In genomic region chr3:47197584-47197983, GRCm38 (mm10) we compare ENCODE assay signal across 35 mouse cellular contexts.
"Had no signal": no experiment of that assay in that cellular context is flagged by ENCODE, and none has a peak within 500 bp of the region (broad histone marks: within the 10 kb centered on the region; RNA-seq: fewer than 3 reads in every experiment).

No protein-coding gene starts in this region.

- H3K4me3 ChIP-seq: heart, embryonic 12.5 days; heart, embryonic 13.5 days; heart, embryonic 15.5 days; hindbrain, embryonic 10.5 days; hindbrain, embryonic 12.5 days; hindbrain, embryonic 13.5 days; hindbrain, embryonic 15.5 days; intestine, embryonic 15.5 days; kidney, embryonic 15.5 days; layer of hippocampus, adult 2 months; left cerebral cortex, adult 2 months had no signal

- H3K4me2 ChIP-seq: heart, embryonic 11.5 days; heart, embryonic 12.5 days; heart, embryonic 13.5 days; heart, embryonic 15.5 days; hindbrain, embryonic 12.5 days; hindbrain, embryonic 13.5 days; hindbrain, embryonic 14.5 days; hindbrain, embryonic 15.5 days; intestine, embryonic 15.5 days; kidney, embryonic 15.5 days had no signal

- ATAC-seq: hindbrain, embryonic 16.5 days; hindbrain, postnatal 0 days; inflammation-experienced regulatory T-cells, adult 6 months; intestine, embryonic 15.5 days; intestine, embryonic 16.5 days; intestine, postnatal 0 days had no signal

- H3K27me3 ChIP-seq: heart, embryonic 12.5 days; heart, embryonic 13.5 days; heart, embryonic 15.5 days; hindbrain, embryonic 12.5 days; hindbrain, embryonic 13.5 days; hindbrain, embryonic 15.5 days; intestine, embryonic 15.5 days; kidney, embryonic 15.5 days had no signal

- H3K27ac ChIP-seq: heart, embryonic 13.5 days; heart, embryonic 15.5 days; hindbrain, embryonic 10.5 days; hindbrain, embryonic 12.5 days; hindbrain, embryonic 13.5 days; hindbrain, embryonic 14.5 days; hindbrain, embryonic 15.5 days; hindbrain, postnatal 0 days; intestine, embryonic 15.5 days; kidney, embryonic 15.5 days; kidney, postnatal 0 days; layer of hippocampus, adult 2 months; left cerebral cortex, adult 2 months had no signal

- H3K9ac ChIP-seq: heart, embryonic 12.5 days; heart, embryonic 13.5 days; heart, embryonic 15.5 days; hindbrain, embryonic 12.5 days; hindbrain, embryonic 13.5 days; hindbrain, embryonic 14.5 days; hindbrain, embryonic 15.5 days; intestine, embryonic 15.5 days; kidney, embryonic 15.5 days had no signal

- H3K4me1 ChIP-seq: heart, embryonic 12.5 days; heart, embryonic 13.5 days; heart, embryonic 15.5 days; hindbrain, embryonic 10.5 days; hindbrain, embryonic 12.5 days; hindbrain, embryonic 13.5 days; hindbrain, embryonic 15.5 days; intestine, embryonic 15.5 days; kidney, embryonic 15.5 days had no signal

- H3K9me3 ChIP-seq: heart, embryonic 12.5 days; heart, embryonic 13.5 days; heart, embryonic 15.5 days; hindbrain, embryonic 10.5 days; hindbrain, embryonic 12.5 days; hindbrain, embryonic 13.5 days; hindbrain, embryonic 15.5 days; intestine, embryonic 15.5 days; kidney, embryonic 15.5 days had no signal

- H3K36me3 ChIP-seq: heart, embryonic 12.5 days; heart, embryonic 13.5 days; heart, embryonic 15.5 days; hindbrain, embryonic 10.5 days; hindbrain, embryonic 12.5 days; hindbrain, embryonic 13.5 days; hindbrain, embryonic 15.5 days; intestine, embryonic 15.5 days; kidney, embryonic 15.5 days had no signal

- DNase-seq: heart, postnatal 10 days; heart, postnatal 14 days; heart, postnatal 36 days; heart, postnatal 4 days; kidney, adult 11 months; kidney, adult 18-20 months; kidney, adult 2 months; kidney, adult 8-10 months; kidney, adult 9 months; kidney, postnatal 10 days; kidney, postnatal 14 days; kidney, postnatal 25 days; kidney, postnatal 36 days; kidney, postnatal 4 days; layer of hippocampus, adult 9-11 months; layer of hippocampus, postnatal 36 days had no signal
